Mouse (Mus musculus): Measurements from ENCODE around the gene Efcab10.
A peak's percentile ranks its signal among the peaks of the same experiment; 100 is the strongest.

Efcab10 gene

GRCm38 (mm10) chr12:33394804-33395623 lies at the start of gene Efcab10:
TSS of gene Efcab10 (plus strand) at chr12:33394854.
- peak; percentile 17 for DNase-seq

DNA sequence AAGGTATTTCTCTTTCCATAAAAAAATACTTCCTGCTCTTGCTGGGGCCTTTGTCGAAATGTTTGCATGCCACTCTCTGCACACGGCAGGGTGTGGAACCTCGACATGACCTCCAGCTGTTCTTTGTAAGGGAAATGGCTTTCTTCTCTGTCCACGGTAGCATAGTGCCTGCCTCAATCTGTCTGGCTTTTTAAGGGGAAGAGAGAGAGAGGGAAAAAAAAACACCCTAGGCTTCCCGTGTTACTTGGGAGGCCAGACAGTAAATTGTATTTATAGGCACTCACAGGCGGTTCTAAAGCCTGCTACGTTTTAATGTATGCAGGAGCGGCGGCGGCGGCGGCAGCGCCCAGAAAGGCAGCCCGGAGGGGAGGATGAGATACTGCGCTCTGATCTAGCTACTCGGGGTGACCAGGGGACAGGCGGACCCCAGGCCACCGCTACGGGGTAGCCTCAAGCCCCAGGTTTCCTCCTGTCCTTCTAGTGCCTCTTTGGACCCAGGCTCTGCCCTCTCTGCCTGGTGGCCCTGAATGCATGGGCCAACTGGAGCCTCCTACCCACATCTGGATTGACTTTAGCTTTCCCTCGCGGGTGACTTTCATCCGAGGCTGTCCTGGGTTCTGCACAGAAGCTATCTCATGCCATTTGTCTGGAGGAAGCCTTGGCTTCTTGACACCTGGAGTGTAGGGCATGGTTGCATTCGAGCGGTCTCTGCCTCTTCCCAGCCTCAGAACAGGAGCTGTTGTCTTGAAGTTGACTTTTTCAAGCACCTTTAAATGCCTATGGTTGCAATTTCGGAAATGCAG lies 49.5 kb upstream of the Efcab10 start:
- DNase-seq, result no peak

GRCm38 (mm10) chr12:33345773-33346435 lies 48.8 kb upstream of the Efcab10 start:
- no peak for DNase-seq

DNA sequence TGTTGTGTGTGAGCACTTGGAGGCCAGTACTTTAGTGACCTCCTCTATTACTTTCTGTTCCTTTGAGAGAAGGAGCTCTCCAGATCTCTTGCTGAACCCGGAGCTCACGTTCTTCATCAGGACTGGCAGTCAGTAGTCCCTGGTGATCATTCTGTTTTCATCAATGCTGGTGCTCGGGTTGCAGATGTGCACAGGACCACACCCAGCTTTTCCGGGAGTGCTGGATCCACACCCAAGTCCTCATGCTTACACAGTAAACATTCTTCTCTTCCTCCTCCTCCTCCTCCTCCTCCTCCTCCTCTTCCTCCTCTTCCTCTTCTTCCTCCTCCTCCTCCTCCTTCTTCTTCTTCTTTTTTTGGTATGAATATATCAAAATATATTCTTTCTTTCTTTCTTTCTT lies 42.0 kb upstream of the Efcab10 start:
- no peak for DNase-seq

GRCm38 (mm10) chr12:33358345-33358744 lies 36.3 kb upstream of the Efcab10 start:
- DNase-seq, result no peak

DNA sequence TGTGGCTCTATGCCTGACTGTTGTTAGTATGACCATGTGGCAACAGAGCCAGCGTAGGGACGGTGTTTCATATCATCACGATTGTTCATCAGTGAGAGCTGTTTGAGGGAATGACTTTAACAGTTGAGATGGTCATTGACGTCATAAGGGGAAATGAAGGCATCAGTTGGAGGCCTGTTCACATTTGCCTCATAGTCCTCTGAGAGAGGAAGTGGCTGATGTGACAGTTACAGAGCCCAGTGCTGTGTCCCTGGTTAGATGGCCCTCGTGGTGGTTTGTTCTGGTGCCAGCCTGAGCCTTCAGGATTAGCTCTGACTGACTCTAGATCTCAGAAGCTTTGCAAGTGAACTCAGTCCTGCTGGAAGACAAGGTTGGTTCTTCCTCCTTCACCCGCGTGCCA lies 35.4 kb upstream of the Efcab10 start:
- no peak for DNase-seq

- no peak for DNase-seq
Measured at GRCm38 (mm10) chr12:33359878-33360482, 34.7 kb upstream of the Efcab10 start.

DNA sequence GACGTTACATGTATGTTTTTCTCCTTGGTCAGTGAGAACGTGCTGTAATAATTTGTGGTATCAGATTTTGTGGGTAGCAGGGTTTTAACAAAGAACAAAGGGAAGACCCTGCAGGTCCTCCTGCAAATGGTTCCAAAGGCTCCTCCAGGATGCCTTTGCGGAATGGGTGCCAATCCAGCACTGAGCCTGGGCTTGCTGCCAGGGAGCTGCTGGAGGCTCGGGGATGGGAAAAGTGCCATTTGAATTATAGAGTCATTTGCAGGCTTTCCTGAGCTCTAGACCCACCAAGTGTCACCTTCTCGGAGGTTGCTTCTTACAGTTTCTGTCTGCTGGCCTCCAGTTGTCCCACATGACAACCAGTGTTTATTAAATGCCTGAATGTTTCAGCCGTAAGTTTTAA lies 33.9 kb upstream of the Efcab10 start:
- peak; percentile 60 for DNase-seq

- DNase-seq, result no peak
Measured at GRCm38 (mm10) chr12:33364511-33364910, 30.1 kb upstream of the Efcab10 start.

DNA sequence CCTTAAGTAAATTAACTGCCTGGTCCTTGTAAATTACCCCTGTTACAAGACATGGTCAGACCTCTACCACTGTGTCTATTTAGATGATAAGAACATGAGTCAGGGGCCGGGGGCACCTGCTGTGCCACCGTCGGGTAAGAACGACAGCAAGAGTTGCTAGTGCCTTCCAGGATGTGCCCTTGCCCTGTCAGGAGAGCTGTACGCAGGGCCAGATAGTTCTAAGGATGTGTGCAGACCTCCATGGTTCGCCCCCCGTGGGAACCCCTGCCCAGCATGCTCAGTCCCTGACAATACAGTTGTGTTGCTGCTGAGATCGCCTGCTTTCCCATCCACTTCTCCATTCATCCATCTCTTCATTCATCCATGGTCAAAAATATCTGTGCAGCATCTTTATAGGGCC lies 29.5 kb upstream of the Efcab10 start:
- DNase-seq, result no peak

DNA sequence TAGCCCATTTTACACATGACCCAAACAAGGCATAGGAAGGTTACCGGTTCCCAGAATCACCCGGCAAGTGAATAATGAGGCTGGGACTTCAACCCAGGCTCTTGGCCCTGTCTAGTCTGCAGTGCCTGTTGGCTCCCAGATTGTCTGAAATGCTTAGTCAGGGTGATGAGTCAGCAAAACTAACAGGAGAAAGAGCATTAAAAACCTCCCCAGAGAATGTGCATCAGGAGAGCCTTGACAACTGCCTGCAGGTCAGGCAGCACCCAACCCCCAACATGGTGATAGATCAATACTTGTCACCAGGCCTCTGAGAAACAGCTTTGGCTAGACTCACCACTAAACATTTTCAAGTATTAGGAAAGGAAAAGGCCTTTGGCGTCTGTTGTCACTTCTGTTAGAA lies 25.1 kb upstream of the Efcab10 start:
- DNase-seq, result no peak

GRCm38 (mm10) chr12:33379624-33380445 lies 14.8 kb upstream of the Efcab10 start:
- peak; percentile 82 for DNase-seq

GRCm38 (mm10) chr12:33388842-33389241 lies 5.8 kb upstream of the Efcab10 start:
- DNase-seq, result peak; percentile 78

- DNase-seq, result no peak
Measured at GRCm38 (mm10) chr12:33390844-33391560, 3.7 kb upstream of the Efcab10 start.

- no peak for DNase-seq
Measured at GRCm38 (mm10) chr12:33403265-33403693, 8.6 kb downstream of the Efcab10 start.

DNA sequence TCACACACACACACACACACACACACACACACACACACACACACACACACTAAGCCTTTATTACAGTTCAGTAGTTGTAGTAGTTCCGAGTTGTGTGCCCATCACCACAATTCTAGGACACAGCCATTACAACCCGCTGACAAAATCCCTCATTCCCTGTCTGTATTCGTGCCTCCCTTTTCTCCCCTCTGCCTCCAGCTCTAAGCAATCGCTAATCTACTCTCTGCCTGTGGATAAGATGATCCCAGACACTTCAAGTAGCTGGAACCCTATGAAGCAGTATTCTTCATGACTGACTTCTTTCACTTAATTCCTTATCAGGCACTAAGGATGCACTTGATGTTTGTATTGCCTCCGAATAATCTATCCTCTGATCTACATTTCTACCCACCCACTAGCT lies 10.3 kb downstream of the Efcab10 start:
- DNase-seq, result no peak

GRCm38 (mm10) chr12:33405398-33406026 lies 10.9 kb downstream of the Efcab10 start:
- DNase-seq, result no peak

DNA sequence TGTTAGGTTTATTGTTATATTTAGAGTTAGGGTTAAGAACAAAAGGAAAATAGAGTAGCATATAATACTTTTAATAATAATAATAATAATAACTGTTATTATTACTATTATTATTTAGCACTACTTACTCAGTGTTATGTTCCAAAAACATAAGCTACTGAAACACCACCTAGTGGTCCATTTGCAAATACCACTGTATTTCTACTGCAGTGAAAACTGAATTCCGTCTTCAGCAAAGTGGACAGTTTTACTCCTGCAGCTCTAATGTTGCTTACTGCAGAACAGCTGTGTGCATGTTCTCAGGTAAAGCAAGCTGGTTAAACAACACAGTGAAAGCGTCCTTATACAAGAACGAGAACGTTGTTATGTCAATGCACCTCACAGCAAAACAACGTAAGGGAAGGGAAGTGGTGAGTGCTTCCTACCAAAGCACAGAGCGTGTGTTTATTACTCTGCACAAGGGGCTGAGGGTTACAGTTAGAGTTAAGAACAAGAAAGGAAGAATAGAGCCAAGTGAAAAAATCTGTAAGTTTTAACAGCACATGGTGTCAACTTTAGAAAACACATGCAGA lies 17.0 kb downstream of the Efcab10 start:
- no peak for DNase-seq

GRCm38 (mm10) chr12:33424329-33424728 lies 29.7 kb downstream of the Efcab10 start:
- DNase-seq, result peak; percentile 43

- no peak for DNase-seq
Measured at GRCm38 (mm10) chr12:33427293-33427692, 32.6 kb downstream of the Efcab10 start.

- no peak for DNase-seq
Measured at GRCm38 (mm10) chr12:33427726-33428125, 33.1 kb downstream of the Efcab10 start.
